Mouse (Mus musculus): ENCODE data around the gene Mettl7b.

DNA sequence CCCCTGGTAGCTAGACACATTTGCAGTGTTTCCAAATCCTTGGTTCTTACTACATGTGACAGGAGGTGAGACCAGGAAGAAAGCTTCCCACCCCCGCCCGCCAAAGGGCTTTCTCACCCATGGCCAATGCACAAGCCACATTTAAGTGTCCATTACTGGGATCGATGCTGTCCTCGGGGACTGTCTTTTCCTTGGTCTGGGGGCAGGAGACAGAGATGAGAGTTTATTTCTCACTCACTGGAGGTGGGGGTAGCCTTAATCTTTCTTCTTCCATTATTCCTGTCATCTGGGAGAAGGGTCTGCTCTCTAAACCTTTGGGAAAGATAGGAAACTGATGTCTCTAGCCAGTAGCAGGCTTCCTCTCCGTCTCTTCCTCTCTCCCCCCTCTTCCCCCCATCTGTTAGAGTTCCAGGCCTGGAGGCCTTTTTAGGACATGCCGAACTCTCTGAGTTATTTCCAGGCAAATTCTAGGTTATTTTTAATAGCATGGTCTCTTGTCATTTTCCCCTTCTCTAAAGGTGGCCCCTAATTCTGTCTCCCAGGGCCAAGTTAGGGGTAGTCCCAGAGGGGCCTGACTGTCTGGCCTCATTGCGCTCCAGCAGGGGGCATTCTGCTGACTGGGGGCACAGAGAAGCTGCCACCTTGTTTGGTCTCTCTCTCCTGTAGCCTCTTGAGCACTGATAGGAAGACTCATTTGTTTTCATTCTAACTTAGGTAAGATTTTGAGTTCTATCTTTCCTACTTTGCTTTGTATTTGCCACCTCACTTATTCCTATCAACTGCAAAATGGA, 25.6 kb downstream of the Mettl7b start:
- TF ChIP-seq CTCF (IDR thresholded peaks at IDR 0.05; ENCODE audit: insufficient read depth, low read length) (no peak), POLR2A (IDR thresholded peaks at IDR 0.05; ENCODE audit: borderline replicate concordance, extremely low read depth, low read depth, low read length) (no peak)

Measured in lung, adult 2 months (tissue).